Mouse (Mus musculus): ENCODE results near the gene Tnfrsf1a.

Tnfrsf1a gene

DNA sequence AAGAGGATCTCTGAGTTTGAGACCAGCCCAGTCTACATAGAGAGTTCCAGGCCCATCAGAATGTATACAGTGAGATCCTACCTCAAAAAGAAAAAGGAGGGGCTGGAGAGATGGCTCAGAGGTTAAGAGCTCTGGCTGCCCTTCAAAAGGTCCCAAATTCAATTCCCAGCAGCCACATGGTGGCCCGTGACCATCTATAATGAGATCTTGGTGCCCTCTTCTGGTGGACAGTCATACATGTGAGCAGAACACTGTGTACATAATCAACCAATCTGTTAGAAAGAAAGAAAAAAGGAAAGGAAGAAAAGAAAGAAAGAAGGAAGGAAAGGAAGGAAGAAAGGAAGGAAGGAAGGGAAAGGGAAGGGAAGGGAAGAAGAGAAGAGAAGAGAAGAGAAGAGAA is 17.0 kb downstream of the Tnfrsf1a start:
- in situ Hi-C loops (cut with MboI; ENCODE audit: low pct_unique_long_range_greater_than_20kb in 1 of 2, low sequenced_read_pairs in 2 of 2, unreplicated experiment in 1 of 2) = loop anchor here (5.0 to 10.0 kb wide), 2 partner anchors 49 to 51 kb away; no protein-coding TSS in a partner anchor

DNA sequence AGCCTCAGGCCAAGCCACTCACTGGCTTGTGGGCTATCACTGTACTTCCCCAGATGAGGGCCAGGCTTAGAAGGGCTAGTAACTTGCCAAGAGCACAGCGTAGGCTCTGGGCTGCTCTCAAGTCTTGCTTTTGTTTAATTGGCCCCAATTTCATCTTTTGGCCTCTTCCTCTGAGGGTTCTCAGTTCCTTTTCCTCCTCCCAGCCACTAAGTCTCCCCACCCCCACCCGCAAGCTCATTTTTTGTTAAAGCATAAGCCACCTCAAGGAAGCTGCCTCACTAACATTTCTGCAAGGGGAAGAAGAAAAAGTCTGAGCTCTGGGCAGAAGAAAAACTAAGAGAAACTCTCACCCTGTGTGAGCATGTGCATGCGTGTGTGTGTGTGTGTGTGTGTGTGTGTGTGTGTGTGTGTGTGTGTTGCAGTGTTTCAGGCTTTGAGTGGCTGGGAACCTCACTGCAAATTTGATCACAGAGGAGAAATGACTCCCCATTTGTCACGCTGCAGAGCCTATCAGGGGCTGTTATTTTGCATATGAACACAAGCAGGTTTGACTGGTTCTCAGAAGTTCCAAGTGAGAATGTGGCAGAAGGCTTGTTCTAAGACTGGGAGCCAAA is 18.7 kb downstream of the Tnfrsf1a start:
- in situ Hi-C loops (cut with MboI; ENCODE audit: low pct_unique_long_range_greater_than_20kb in 1 of 2, low sequenced_read_pairs in 2 of 2, unreplicated experiment in 1 of 2) = loop anchor here (5.0 to 10.0 kb wide), 2 partner anchors 47 to 49 kb away; no protein-coding TSS in a partner anchor

DNA sequence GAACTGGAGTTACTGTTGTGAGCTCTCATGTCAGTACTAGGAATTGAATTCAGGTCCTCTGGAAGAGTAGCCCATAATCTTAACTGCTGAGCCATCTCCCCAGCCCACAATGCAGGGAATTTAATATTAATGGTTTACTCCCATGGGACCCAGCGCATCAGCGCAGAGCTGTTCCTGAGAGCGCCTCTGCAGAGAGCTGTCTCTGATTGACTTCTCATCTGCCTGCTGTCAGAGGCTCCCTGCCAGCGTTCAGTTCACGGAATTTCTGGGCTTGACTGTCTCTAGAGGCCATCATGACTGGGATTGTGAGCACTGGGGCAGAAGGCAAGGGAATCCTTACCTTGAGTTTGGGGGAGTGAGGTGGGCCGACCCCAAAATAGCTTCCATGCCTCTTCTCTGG is 27.9 kb downstream of the Tnfrsf1a start:
- in situ Hi-C loops (cut with MboI; ENCODE audit: low pct_unique_long_range_greater_than_20kb in 1 of 2, low sequenced_read_pairs in 2 of 2, unreplicated experiment in 1 of 2) = no loop called here

DNA sequence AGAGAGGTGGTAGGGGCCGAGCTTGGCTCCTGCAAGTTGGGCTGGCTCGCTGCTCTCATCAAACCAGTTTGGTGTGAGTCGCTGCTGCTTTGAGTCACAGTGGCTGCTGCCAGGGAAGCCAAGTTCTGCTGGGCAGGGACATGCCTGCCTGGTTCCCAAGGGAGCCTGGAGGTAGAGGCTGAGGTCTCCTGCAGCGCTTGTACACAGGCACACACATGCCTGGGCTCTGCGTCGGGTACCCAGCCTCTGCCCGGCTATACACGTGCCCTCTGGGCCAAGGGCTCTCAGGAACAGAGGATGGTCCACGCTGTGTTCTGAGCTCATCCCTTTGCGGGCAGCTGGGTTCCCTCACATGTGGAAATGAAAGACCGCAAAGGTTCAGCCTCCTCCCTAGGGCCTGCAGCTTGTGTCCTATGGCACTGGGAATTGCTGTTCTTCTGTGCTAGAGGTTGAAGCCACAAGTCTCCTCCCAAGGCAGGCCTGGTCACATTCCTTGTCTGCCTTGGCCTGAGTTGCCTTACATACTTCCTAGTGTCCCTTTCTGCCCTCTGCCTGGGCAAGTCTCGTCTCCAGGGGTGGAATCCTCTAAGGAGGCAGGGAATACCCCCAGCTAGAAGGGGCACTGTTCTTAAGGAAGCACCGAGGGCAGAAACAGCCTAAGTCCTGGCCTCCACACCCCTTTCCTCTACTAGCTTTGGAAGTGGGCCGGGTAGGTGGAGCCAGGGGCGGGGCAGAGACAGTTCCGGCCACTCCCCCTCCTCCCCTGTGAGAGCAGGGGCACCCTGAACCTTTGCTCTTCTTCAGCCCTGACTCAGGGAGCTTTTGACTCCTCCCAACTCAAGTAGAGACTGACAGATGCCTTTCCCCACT is 28.7 kb downstream of the Tnfrsf1a start:
- in situ Hi-C loops (cut with MboI; ENCODE audit: low pct_unique_long_range_greater_than_20kb in 1 of 2, low sequenced_read_pairs in 2 of 2, unreplicated experiment in 1 of 2) = no loop called here

DNA sequence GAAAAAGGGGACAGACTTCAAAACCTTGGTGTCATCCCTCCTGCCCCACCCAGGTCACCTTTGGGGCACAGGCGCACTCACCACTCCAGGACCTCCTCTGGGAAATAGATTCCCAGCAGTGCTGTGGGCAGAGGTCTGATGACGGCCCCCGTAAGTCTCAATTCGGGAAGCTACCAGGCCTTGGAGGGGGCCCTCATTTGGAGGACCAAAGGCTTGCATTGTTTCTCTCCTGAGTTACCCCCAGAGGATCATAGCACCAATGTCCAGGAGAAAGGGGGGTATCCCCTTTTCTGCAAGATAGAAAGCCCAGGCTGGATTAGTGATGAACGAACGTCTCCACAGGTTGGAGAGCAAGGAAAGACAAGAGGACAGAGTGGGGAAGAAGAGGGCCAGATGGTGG is 29.5 kb downstream of the Tnfrsf1a start:
- in situ Hi-C loops (cut with MboI; ENCODE audit: low pct_unique_long_range_greater_than_20kb in 1 of 2, low sequenced_read_pairs in 2 of 2, unreplicated experiment in 1 of 2) = no loop called here

DNA sequence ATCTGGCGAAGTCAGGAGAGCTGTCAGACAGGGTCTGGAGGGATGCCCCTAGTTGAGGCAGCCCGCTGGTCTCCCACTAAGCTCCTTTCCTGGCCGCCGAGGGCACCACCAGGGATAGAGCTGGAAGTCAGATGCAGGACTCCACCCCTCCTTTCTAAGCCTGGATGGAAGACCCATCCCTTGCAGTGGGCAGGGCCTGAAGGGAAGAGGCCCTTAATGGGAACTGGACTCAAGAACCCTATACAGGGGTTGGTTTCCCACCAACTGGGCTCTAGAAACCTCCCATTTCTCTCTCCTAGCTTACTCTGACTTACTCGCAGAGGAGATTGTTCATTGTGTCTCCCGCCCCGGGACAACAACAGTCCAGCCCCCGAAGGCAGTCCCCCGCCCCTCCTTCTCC is 30.6 kb downstream of the Tnfrsf1a start:
- in situ Hi-C loops (cut with MboI; ENCODE audit: low pct_unique_long_range_greater_than_20kb in 1 of 2, low sequenced_read_pairs in 2 of 2, unreplicated experiment in 1 of 2) = no loop called here

DNA sequence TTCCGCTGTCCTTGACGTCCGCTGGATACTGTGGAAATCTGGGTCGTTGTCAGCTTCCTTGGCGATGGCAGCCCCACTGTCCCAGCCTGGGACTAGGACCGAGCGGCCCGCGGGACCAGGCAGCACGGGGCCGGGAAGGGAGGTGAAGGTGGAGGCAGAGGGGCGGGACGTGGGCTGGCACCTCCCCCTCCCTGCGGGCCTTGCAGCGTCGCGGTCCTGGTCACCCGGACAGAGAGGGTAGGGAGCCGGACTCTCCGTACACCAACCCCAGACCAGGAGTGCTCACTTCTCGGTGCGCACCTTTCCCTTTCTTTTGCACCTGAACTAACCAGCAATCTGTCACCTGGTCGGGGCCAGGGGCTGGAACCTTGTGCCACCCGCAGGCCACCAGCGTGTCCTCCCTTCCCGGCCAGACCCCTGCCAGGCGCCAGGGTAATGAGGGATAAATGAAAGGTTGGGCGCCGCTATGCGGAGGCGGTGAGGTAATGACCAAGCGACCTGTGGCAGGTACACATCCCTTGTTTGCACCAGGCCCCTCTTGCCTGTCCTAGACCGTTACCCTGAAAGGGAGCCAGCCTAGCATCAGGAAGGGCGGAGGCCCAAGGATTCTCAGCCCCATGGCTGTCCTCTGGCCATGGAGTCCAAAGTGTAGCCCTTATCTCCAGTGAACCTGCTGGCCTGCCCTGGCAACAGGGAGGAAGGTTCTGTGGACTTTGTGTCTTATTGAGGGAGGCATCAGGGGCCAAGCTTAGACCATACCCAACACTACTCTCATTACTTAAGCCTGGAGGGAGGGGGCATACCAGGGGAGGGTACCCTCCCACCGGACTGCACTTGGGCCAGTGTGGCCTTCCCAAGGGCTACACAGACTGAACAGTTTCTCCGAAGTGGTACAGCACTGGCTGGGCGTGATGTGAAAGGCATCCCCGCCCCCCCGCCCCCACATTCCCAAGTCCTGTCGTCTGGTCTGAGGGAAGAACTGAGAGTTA is 31.5 kb downstream of the Tnfrsf1a start, which contains the start of gene Plekhg6:
TSS of gene Plekhg6 (minus strand) at position 422 of the 989 bp plus-strand sequence.
- in situ Hi-C loops (cut with MboI; ENCODE audit: low pct_unique_long_range_greater_than_20kb in 1 of 2, low sequenced_read_pairs in 2 of 2, unreplicated experiment in 1 of 2) = no loop called here

DNA sequence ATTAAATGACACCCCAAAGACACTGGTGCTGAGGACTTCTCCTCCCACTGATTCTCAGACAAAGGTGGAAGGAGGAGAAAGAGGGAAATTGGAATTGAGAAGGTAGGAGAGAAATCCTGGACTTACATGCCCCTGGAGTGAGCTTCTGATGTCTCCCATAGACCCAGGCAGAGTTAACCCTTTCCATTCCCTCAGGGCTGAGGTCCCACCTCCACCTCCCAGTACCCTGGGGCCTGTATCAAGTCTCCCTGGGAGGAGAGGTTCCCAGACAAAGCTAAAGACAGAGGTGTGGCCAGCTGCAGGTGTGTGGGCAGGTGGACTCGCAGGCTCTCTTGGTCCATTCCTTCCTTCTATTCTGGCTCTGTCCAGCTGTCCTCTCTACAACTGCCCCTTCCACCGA is 32.9 kb downstream of the Tnfrsf1a start:
- in situ Hi-C loops (cut with MboI; ENCODE audit: low pct_unique_long_range_greater_than_20kb in 1 of 2, low sequenced_read_pairs in 2 of 2, unreplicated experiment in 1 of 2) = no loop called here

DNA sequence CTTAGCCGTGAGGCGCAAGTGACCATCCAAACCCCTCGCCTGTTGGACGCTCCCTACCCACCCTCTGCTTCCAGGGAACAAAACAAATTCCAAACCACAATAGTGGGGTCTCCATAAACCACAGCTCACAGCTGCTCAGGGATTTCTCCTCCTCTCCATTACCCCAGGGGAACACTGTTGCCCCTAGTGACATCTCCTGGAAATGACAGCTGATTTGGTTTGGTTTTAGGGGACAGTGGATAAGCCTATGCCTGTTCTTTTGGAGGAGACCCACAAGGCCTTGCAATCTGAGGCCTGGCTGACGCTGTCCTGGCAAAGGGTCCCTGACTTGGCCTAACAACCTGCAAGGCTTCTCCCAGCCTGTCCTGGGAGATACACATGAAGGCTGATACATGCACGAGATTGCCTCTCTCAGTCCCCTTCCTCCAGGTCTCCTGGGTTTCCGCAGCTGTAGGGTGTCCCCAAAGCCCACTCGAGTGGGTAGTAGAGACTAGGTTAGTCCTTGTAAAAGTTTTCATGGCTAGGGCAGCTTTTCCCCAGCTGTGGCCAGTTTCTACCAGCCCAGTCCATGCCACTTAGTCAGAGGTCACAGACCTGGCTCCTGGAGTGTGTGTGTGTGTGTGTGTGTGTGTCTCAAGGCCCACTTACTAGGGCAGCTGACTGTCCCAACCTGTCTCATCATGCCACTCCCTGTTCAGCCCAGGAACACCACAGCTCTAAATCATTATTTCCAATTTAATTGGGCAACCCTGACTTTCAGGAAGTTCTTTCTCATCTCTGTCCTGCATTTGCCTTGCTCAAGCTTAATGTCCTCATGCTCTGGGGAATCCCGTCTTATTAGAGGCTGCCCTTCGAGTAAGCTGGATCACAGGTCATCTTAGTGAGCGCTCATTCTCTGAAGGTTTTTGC is 36.2 kb downstream of the Tnfrsf1a start:
- in situ Hi-C loops (cut with MboI; ENCODE audit: low pct_unique_long_range_greater_than_20kb in 1 of 2, low sequenced_read_pairs in 2 of 2, unreplicated experiment in 1 of 2) = no loop called here

DNA sequence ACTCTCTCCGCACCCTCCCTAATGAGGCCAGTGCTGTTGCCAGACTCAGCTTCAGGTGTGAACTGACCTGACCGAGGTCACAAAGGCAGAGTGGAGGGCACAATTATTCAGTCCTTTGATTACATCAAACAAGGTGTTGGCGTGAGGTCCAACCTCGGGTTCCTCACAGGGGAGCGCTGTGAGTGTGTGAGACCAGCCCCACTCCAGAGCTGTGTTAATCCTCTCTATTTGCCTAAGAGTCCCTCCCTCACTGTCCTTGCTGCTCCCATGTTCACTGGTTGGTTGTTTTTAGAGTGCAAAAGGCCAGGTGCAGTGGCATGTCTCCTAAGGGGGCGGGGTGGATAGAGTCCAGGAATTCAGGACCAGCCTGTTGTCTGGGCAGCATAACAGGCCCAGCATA is 36.9 kb downstream of the Tnfrsf1a start:
- in situ Hi-C loops (cut with MboI; ENCODE audit: low pct_unique_long_range_greater_than_20kb in 1 of 2, low sequenced_read_pairs in 2 of 2, unreplicated experiment in 1 of 2) = no loop called here

DNA sequence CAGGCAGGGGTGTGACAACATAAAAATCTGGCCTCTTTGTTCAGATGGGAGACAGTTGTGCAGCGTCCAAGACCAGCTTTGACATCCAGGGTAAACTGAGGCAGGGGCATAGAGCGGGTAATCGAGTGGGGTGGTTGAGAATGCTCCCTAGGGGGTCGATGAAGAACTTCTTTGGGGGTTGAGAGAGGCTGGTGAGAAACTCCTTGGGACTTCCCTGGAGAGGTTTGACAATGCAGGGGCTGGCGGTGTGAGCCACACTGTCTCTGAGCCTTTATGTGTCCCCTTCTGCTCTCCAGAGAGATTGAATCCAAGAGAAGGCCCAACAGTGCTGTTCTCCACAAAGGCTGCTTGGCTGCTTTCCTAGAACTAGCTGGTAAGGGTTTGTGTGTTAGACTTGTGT is 40.7 kb downstream of the Tnfrsf1a start:
- in situ Hi-C loops (cut with MboI; ENCODE audit: low pct_unique_long_range_greater_than_20kb in 1 of 2, low sequenced_read_pairs in 2 of 2, unreplicated experiment in 1 of 2) = no loop called here

DNA sequence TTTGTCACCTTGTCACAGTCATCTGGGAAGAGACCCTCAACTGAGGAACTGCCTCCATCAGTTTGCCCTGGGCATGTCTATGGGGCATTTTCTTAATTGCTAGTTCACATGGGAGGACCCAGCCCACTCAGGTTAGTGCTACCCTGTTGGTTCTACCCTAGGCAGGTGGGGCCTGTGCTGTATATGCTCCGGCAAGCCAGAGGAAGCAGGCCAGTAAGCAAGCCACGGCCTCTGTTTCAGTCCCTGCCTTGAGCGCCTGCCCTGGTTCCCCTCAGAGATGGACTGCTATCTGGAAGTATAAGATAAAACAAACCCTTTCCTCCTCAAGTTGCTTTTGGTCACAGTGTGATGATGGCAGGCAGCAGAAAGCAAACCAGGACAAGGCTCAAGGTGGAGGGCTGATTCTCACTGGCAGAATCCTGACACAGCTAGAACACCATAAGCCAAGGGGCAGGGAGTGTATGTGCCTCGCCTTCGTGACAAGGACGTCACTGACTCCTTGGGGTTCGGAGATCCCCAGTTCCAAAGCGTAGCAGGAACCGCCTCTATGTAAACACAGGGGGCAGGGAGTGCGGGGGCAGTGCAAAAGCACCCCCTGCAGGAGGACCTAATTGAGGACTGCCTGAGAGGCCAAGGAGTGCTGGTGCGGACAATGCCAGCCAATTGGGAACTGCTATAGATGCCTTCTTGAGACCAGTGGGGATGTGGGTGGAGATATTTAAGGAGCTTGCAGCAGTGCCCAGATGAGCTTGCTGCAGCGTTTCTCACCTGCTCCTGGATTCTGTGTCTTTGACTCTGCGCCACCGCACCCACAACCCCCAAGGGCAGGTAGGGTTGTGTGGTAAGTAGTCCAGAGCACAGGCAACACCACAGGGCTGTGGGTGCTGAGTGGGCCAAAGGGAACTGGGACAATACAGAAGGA is 56.6 kb downstream of the Tnfrsf1a start:
- in situ Hi-C loops (cut with MboI; ENCODE audit: low pct_unique_long_range_greater_than_20kb in 1 of 2, low sequenced_read_pairs in 2 of 2, unreplicated experiment in 1 of 2) = no loop called here

DNA sequence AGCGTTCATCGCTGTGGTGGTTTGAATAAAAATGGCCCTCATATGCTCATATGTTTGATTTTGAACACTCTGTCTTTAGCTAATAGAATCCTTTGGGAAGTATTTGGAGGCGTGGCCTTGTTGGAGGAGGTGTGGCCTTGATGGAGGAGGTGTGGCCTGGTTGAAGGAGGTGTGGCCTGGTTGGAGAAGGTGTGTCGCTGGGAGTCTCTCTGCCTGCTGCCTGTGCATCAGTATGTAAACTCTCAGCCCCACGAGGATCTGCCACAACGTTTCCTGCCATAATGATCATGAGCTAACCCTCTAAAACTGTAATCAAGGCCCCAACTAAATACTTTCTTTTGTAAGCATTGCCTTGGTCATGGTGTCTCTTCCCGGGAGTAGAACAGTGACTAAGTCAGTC is 58.1 kb downstream of the Tnfrsf1a start:
- in situ Hi-C loops (cut with MboI; ENCODE audit: low pct_unique_long_range_greater_than_20kb in 1 of 2, low sequenced_read_pairs in 2 of 2, unreplicated experiment in 1 of 2) = no loop called here

DNA sequence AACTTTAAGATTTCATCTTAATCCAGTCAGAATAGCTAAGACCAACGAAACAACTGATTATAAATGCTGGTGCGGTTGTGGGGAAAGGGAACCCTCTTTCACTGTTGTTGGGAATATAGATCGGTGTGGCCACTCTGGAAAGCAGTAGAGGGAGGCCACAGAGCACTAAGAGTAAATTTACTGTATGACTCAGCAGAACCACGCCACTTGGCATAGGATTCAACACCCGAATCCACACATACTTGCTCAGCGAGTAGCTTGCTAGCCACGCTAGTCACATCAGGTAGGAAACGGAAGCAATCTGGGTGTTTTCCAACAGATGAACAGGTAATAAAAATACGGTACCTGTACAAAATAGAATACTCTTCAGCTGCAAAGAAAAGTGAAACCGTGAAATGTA is 58.5 kb downstream of the Tnfrsf1a start:
- in situ Hi-C loops (cut with MboI; ENCODE audit: low pct_unique_long_range_greater_than_20kb in 1 of 2, low sequenced_read_pairs in 2 of 2, unreplicated experiment in 1 of 2) = no loop called here

DNA sequence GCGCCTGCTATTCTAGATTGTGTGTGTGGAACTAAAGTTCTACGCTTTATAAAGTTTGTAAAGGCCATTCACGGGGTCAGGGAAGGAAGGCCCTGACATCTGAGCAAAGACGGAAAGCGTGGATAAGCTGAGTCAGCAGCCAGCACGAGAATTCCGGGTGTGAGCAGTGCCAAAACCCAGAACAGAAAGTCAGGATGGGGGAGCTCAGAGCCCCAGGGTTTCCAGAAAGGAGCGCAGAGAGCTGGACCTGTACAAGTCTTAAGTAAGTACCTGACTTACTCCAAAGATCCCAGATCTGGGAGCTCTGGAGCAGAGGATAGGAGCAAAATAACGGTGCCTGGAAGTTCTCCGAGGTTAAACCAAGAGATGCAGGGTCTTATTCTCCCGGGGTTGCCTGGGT is 61.4 kb downstream of the Tnfrsf1a start:
- in situ Hi-C loops (cut with MboI; ENCODE audit: low pct_unique_long_range_greater_than_20kb in 1 of 2, low sequenced_read_pairs in 2 of 2, unreplicated experiment in 1 of 2) = loop anchor here in 1 of 2 experiments (10.0 kb wide), 1 partner anchor 46 kb away; no protein-coding TSS in a partner anchor

DNA sequence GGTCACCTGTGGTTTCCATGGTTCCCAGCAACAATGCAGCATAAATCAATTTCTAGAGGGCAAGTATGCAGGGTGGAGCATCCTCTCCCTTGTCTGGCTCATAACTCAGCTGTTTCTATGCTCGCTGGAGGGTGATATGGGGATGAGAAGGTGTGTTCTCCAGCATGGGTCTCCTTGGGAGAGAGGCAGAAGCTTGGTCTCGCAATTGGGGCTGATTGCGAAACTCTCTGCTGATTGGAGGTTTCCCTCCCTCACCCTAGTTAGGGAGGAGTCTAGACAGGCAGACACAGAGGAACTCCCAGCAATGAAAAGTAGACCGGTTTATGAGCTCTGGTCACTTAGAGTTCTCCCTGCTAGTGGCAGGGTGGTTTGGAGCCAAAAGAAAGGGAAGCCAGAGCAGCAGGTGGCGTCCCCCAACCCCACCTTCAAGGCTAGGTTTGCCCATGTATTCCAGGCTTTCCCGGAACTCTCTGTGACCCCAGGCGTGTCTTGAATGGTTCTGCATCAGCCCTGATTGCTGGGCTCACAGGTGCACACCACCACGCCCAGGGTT is 61.9 kb downstream of the Tnfrsf1a start:
- in situ Hi-C loops (cut with MboI; ENCODE audit: low pct_unique_long_range_greater_than_20kb in 1 of 2, low sequenced_read_pairs in 2 of 2, unreplicated experiment in 1 of 2) = loop anchor here in 1 of 2 experiments (10.0 kb wide), 1 partner anchor 46 kb away; no protein-coding TSS in a partner anchor

Measured in mouse embryonic stem cell (cell line).